Mouse (Mus musculus) MEL (cell line): ENCODE results near the gene Cyth4.

Experiments
- CTCF ChIP-seq, 3 experiments: IDR thresholded peaks in 2 of 3; conservative IDR thresholded peaks in 1 of 3; 2 replicates each; pipeline ENCODE4 v1.5.1; 2011 to 2012; ENCODE audit warnings: low read length in 3 of 3, low read depth in 2 of 3, mild to moderate bottlenecking in 2 of 3, improper control_type of control experiment in 1 of 3, inconsistent platforms in 1 of 3, mixed read lengths in 1 of 3, moderate library complexity in 1 of 3; ENCODE audit not compliant: control insufficient read depth in 1 of 3, insufficient read depth in 1 of 3, poor library complexity in 1 of 3, severe bottlenecking in 1 of 3
- EP300 ChIP-seq, 2 experiments: IDR thresholded peaks; 2 replicates each; pipeline ENCODE4 v1.6.1; 2011; ENCODE audit warnings: improper control_type of control experiment in 2 of 2, low read length in 2 of 2, low read depth in 1 of 2, mild to moderate bottlenecking in 1 of 2
- MAX ChIP-seq: IDR thresholded peaks from 2 replicates; pipeline ENCODE4 v1.6.1; 2011; ENCODE audit warnings: low read length, improper control_type of control experiment
- MEF2A ChIP-seq: IDR thresholded peaks from 2 replicates; pipeline ENCODE4 v1.6.1; 2014; ENCODE audit warnings: low read depth, mild to moderate bottlenecking, inconsistent platforms, low read length, improper control_type of control experiment; ENCODE audit not compliant: poor library complexity, insufficient replicate concordance, severe bottlenecking; ENCODE audit errors: extremely low read depth
- MYC ChIP-seq: IDR thresholded peaks from 2 replicates; pipeline ENCODE4 v1.6.1; 2011; ENCODE audit warnings: low read depth, mild to moderate bottlenecking, low read length, improper control_type of control experiment, moderate library complexity
- POLR2A ChIP-seq, 2 experiments: IDR thresholded peaks; 2 replicates each; pipeline ENCODE4 v1.6.1; 2011 to 2012; ENCODE audit warnings: low read length in 2 of 2, mild to moderate bottlenecking in 2 of 2, control low read depth in 1 of 2, improper control_type of control experiment in 1 of 2, low read depth in 1 of 2, moderate library complexity in 1 of 2; ENCODE audit not compliant: control insufficient read depth in 1 of 2, insufficient read depth in 1 of 2, poor library complexity in 1 of 2

- TF ChIP-seq CTCF (IDR thresholded peaks at IDR 0.05 in 2 of 3, conservative IDR thresholded peaks at IDR 0.05 in 1 of 3; ENCODE audit: control insufficient read depth in 1 of 3, insufficient read depth in 1 of 3, low read depth in 2 of 3, low read length in 3 of 3, poor library complexity in 1 of 3, severe bottlenecking in 1 of 3) = no peak
- TF ChIP-seq POLR2A (IDR thresholded peaks at IDR 0.05; ENCODE audit: control insufficient read depth in 1 of 2, insufficient read depth in 1 of 2, low read depth in 1 of 2, low read length in 2 of 2, poor library complexity in 1 of 2) = no peak
- no peak for TF ChIP-seq MEF2A
- TF ChIP-seq MAX = no peak
- no peak for TF ChIP-seq EP300 (IDR thresholded peaks at IDR 0.05; ENCODE audit: low read depth in 1 of 2, low read length in 2 of 2)
- no peak for TF ChIP-seq MYC
Measured at GRCm38 (mm10) chr15:78624431-78624950, 27.6 kb downstream of the Cyth4 start.
